Mouse (Mus musculus) NIH3T3 (cell line): ENCODE results near the gene Gm17660.

Experiments used
- DNase-seq: peaks from one replicate; pipeline ENCODE4 v3.0.0-alpha.2; 2012; ENCODE audit warnings: low read depth

Gene Gm17660

GRCm38 (mm10) chr5:104077508-104077907, at the start of gene Gm17660:
Gene Gm17660 (minus strand): TSS chr5:104077608.
- peak; percentile 31 for DNase-seq

- no peak for DNase-seq
Measured at GRCm38 (mm10) chr5:104126561-104127320, 49.3 kb upstream of the Gm17660 start.

- DNase-seq, result no peak
Measured at GRCm38 (mm10) chr5:104124016-104124658, 46.7 kb upstream of the Gm17660 start.

GRCm38 (mm10) chr5:104115890-104116289, 38.5 kb upstream of the Gm17660 start:
- peak; percentile 36 for DNase-seq

GRCm38 (mm10) chr5:104115118-104115517, 37.7 kb upstream of the Gm17660 start:
- DNase-seq, result no peak

GRCm38 (mm10) chr5:104113491-104114172, 36.2 kb upstream of the Gm17660 start, which contains the start of gene Sparcl1:
Gene Sparcl1 (minus strand): TSS chr5:104113733.
- DNase-seq, result peak; percentile 83

GRCm38 (mm10) chr5:104112511-104112910, 35.1 kb upstream of the Gm17660 start:
- DNase-seq, result no peak

GRCm38 (mm10) chr5:104112016-104112415, 34.6 kb upstream of the Gm17660 start:
- DNase-seq, result no peak

GRCm38 (mm10) chr5:104110171-104110920, 32.9 kb upstream of the Gm17660 start:
- DNase-seq, result no peak

GRCm38 (mm10) chr5:104109516-104109915, 32.1 kb upstream of the Gm17660 start:
- DNase-seq, result no peak

- DNase-seq, result no peak
Measured at GRCm38 (mm10) chr5:104108879-104109369, 31.5 kb upstream of the Gm17660 start.

GRCm38 (mm10) chr5:104108127-104108875, 30.9 kb upstream of the Gm17660 start:
- DNase-seq, result no peak

GRCm38 (mm10) chr5:104104111-104104510, 26.7 kb upstream of the Gm17660 start:
- DNase-seq, result no peak

GRCm38 (mm10) chr5:104103171-104103570, 25.8 kb upstream of the Gm17660 start:
- no peak for DNase-seq

- peak; percentile 26 for DNase-seq
Measured at GRCm38 (mm10) chr5:104101678-104102531, 24.5 kb upstream of the Gm17660 start.

GRCm38 (mm10) chr5:104096078-104096938, 18.9 kb upstream of the Gm17660 start:
- DNase-seq, result no peak

- DNase-seq, result no peak
Measured at GRCm38 (mm10) chr5:104095416-104096077, 18.1 kb upstream of the Gm17660 start.

- DNase-seq, result no peak
Measured at GRCm38 (mm10) chr5:104089751-104090150, 12.3 kb upstream of the Gm17660 start.

- DNase-seq, result no peak
Measured at GRCm38 (mm10) chr5:104085366-104085765, 8.0 kb upstream of the Gm17660 start.
